Mouse (Mus musculus): ENCODE data around the gene Shtn1. TPM values are rescaled to one million over a fixed set of nuclear protein-coding genes. Genes with fewer than 3 reads are reported as not detected.

The Shtn1 gene
- polyA plus RNA-seq, 1 experiment from 2014 or later: 4.1 TPM

- no peaks in the 10 kb centered on the region for H3K36me3 ChIP-seq (replicated peaks)
- no peak overlapping the region for H3K27ac ChIP-seq
- H3K9me3 ChIP-seq: no peaks in the 10 kb centered on the region
- no peak overlapping the region for H3K4me3 ChIP-seq
- peaks cover 20% of the 10 kb centered on the region for H3K4me1 ChIP-seq
- DNase-seq (ENCODE audit: extremely low spot score, low spot score): no peak
- WGBS: 85% methylated on average over 7 of the region's 7 CpGs
- peaks cover 70% of the 10 kb centered on the region for H3K27me3 ChIP-seq (ENCODE audit: poor library complexity, severe bottlenecking)
Measured at GRCm38 (mm10) chr19:58945959-58946358, 129.9 kb downstream of the Shtn1 start.

- no peaks in the 10 kb centered on the region for H3K36me3 ChIP-seq (replicated peaks)
- no peaks in the 10 kb centered on the region for H3K9me3 ChIP-seq
- under 1% methylated on average over 65 of the region's 65 CpGs for WGBS
- H3K27ac ChIP-seq: peak within 1 kb of the TSS; percentile 90
- H3K27me3 ChIP-seq (ENCODE audit: poor library complexity, severe bottlenecking): peaks cover 72% of the 10 kb centered on the region
- peaks cover 23% of the 10 kb centered on the region for H3K4me1 ChIP-seq
- peak; percentile 98 for DNase-seq (ENCODE audit: extremely low spot score, low spot score)
- peak within 1 kb of the TSS; percentile 71 for H3K4me3 ChIP-seq
Measured at GRCm38 (mm10) chr19:58942841-58943828, 132.8 kb downstream of the Shtn1 start, which contains the start of the genes Eno4 and Hspa12a. Gene Eno4, plus strand, starts transcription at chr19:58943425. Gene Hspa12a, minus strand, starts transcription at chr19:58943654.

- 5% methylated on average over 4 of the region's 4 CpGs for WGBS
- no peaks in the 10 kb centered on the region for H3K9me3 ChIP-seq
- H3K4me3 ChIP-seq: peak overlapping the region; percentile 16; the same call in 1 of the 2 replicates
- H3K27ac ChIP-seq: peak overlapping the region; percentile 31; the same call in 1 of the 2 replicates
- H3K36me3 ChIP-seq (replicated peaks): no peaks in the 10 kb centered on the region
- no peak for DNase-seq (ENCODE audit: extremely low spot score, low spot score)
- peaks cover 98% of the 10 kb centered on the region for H3K27me3 ChIP-seq (ENCODE audit: poor library complexity, severe bottlenecking)
- H3K4me1 ChIP-seq: peaks cover 67% of the 10 kb centered on the region
Measured at GRCm38 (mm10) chr19:58933062-58933461, 142.8 kb downstream of the Shtn1 start.

GRCm38 (mm10) chr19:58931081-58931800 lies 144.7 kb downstream of the Shtn1 start:
- H3K4me3 ChIP-seq: peak overlapping the region; percentile 27
- H3K27me3 ChIP-seq (ENCODE audit: poor library complexity, severe bottlenecking): peaks cover 100% of the 10 kb centered on the region
- H3K9me3 ChIP-seq: no peaks in the 10 kb centered on the region
- no peaks in the 10 kb centered on the region for H3K36me3 ChIP-seq (replicated peaks)
- peak overlapping the region; percentile 72 for H3K27ac ChIP-seq
- DNase-seq (ENCODE audit: extremely low spot score, low spot score): peak; percentile 65
- H3K4me1 ChIP-seq: peaks cover 52% of the 10 kb centered on the region
- WGBS: 10% methylated on average over 16 of the region's 16 CpGs

Other genes with a start within 250 kb of the Shtn1 start
- 1.3 and 1.4 TPM in 2 replicates for gene Eno4, start 132.7 kb downstream of the Shtn1 start, polyA plus RNA-seq (2016; fragmentation: Nextera tagmentation; extraction: Ambion mirVana)
- 5.7 and 7.2 TPM in 2 replicates for gene Hspa12a, start 132.4 kb downstream of the Shtn1 start, polyA plus RNA-seq (2016; fragmentation: Nextera tagmentation; extraction: Ambion mirVana)
- 0.50 and 1.0 TPM in 2 replicates for gene Vax1, start 94.0 kb upstream of the Shtn1 start, polyA plus RNA-seq (2016; fragmentation: Nextera tagmentation; extraction: Ambion mirVana)
- not detected in 2 replicates for gene Kcnk18, start 143.1 kb upstream of the Shtn1 start, polyA plus RNA-seq (2016; fragmentation: Nextera tagmentation; extraction: Ambion mirVana)
- gene Slc18a2, start 184.8 kb upstream of the Shtn1 start, polyA plus RNA-seq (2016; fragmentation: Nextera tagmentation; extraction: Ambion mirVana): 10.8 and 10.9 TPM in 2 replicates
- gene Rps12-ps3, start 246.2 kb upstream of the Shtn1 start, polyA plus RNA-seq (2016; fragmentation: Nextera tagmentation; extraction: Ambion mirVana): 12.4 and 20.8 TPM in 2 replicates

All from forebrain, embryonic 10.5 days (tissue).